Comparison of ENCODE assay signal across 8 mouse cellular contexts in the genomic region with DNA sequence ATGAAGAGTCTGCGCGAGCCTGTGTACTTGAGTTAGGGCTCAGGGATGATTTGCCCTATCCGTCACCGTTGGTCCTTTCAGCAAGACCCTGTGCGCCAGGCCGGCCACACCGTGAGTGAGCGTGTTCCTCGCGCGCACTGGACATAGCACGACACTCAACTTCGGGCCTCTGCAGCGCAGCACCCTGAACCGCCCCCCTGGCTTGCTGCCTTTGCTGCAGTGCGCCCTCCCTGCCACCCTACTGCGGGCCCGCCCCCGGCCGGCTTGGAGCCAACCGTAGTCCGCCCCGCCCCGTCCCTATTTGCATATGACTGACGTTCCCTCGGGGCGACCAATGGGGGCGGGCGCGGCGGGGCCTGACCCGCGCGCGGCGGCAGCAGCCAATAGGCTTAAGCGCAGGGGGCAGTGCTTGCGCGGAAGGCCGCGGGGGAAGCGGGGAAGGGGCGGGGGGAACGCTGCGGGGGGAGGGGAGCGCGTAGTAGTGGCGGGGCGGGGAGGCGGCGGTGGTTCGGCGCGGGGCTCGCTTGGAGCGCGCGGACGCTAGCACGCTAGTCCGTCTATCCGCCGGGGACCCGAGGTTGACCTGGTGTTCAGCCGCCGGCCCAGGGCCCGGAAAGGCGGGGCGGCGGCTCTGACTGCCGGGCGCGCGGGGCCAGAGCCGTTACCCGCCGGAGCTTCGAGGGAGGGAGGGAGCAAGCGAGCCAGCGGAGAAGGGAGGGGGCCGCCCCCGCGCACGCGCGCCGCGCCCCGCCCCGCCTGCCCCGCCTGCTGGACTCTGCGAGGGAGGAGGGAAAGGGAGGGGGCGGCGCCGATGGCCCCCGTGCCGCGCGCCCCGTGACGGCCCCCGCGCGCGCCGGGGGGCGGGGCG. TPM values are rescaled to one million over a fixed set of nuclear protein-coding genes. Genes with fewer than 3 reads are reported as not detected.
DNase-seq lines count a peak whose midpoint lies in the region; ATAC-seq and TF ChIP-seq lines count a peak whose summit lies in the region.

No protein-coding gene starts in this region.

- WGBS in embryonic facial prominence, embryonic 13.5 days = 1% methylated on average over 67 of the region's 108 CpGs
- WGBS in heart, adult 2 months = under 1% methylated on average over 77 of the region's 108 CpGs
- under 1% methylated on average over 72 of the region's 108 CpGs for WGBS in limb, embryonic 13.5 days
- WGBS in midbrain, embryonic 15.5 days = under 1% methylated on average over 53 of the region's 108 CpGs

- intact Hi-C loops in heart, adult 2 months (cut with DNase I) = no loop called here

- H3K4me1 ChIP-seq in embryonic facial prominence, embryonic 13.5 days = peaks cover 59% of the 10 kb centered on the region
- H3K4me1 ChIP-seq in heart, adult 2 months (ENCODE audit: control insufficient read depth, insufficient read depth, low read length) = peaks cover 25% of the 10 kb centered on the region
- peaks cover 53% of the 10 kb centered on the region for H3K4me1 ChIP-seq in limb, embryonic 13.5 days
- peaks cover 58% of the 10 kb centered on the region for H3K4me1 ChIP-seq in midbrain, embryonic 15.5 days

- peak; percentile 71 for ATAC-seq in embryonic facial prominence, embryonic 13.5 days (ENCODE audit: insufficient number of reproducible peaks, insufficient read depth, low FRiP score, low TSS enrichment, low read depth)
- ATAC-seq in limb, embryonic 13.5 days (ENCODE audit: low FRiP score, low read depth) = peak; percentile 74
- peak; percentile 64 for ATAC-seq in midbrain, embryonic 15.5 days (replicated peaks)

- peak; percentile 93 for TF ChIP-seq POLR2A in heart, adult 2 months (IDR thresholded peaks at IDR 0.05; ENCODE audit: insufficient read depth, low read depth, low read length)

- DNase-seq in 416B (ENCODE audit: low read depth) = peak; percentile 98
- DNase-seq in adrenal gland, postnatal 4 days (ENCODE audit: low spot score in 2 of 2) = peak; percentile 99
- peak; percentile 97 to 98 for DNase-seq in heart, adult 2 months
- peak; percentile 97 to 98 for DNase-seq in kidney, adult 8-10 months
- peak; percentile 97 for DNase-seq in spleen, adult 18-20 months

- no peaks in the 10 kb centered on the region for H3K27me3 ChIP-seq in embryonic facial prominence, embryonic 13.5 days
- no peaks in the 10 kb centered on the region for H3K27me3 ChIP-seq in heart, adult 2 months (ENCODE audit: control insufficient read depth, insufficient read depth, low read length)
- H3K27me3 ChIP-seq in limb, embryonic 13.5 days = no peaks in the 10 kb centered on the region
- no peaks in the 10 kb centered on the region for H3K27me3 ChIP-seq in midbrain, embryonic 15.5 days (replicated peaks)

- TF ChIP-seq CTCF in heart, adult 2 months (IDR thresholded peaks at IDR 0.05) = peak; percentile 7; the same call in 1 of the 2 replicates

- H3K9me3 ChIP-seq in embryonic facial prominence, embryonic 13.5 days = no peaks in the 10 kb centered on the region
- H3K9me3 ChIP-seq in limb, embryonic 13.5 days = no peaks in the 10 kb centered on the region
- H3K9me3 ChIP-seq in midbrain, embryonic 15.5 days = no peaks in the 10 kb centered on the region

- H3K27ac ChIP-seq in embryonic facial prominence, embryonic 13.5 days = peak overlapping the region; percentile 100
- peak overlapping the region; percentile 98 for H3K27ac ChIP-seq in heart, adult 2 months
- H3K27ac ChIP-seq in limb, embryonic 13.5 days = peak overlapping the region; percentile 100
- peak overlapping the region; percentile 99 for H3K27ac ChIP-seq in midbrain, embryonic 15.5 days

- peak overlapping the region; percentile 89 for H3K9ac ChIP-seq in embryonic facial prominence, embryonic 13.5 days
- H3K9ac ChIP-seq in heart, adult 2 months (ENCODE audit: low read depth, low read length) = peak overlapping the region; percentile 86
- peak overlapping the region; percentile 89 for H3K9ac ChIP-seq in limb, embryonic 13.5 days
- H3K9ac ChIP-seq in midbrain, embryonic 15.5 days = peak overlapping the region; percentile 74

- no peaks in the 10 kb centered on the region for H3K79me2 ChIP-seq in heart, adult 2 months (replicated peaks; ENCODE audit: control insufficient read depth, insufficient read depth, low read length)

- H3K36me3 ChIP-seq in embryonic facial prominence, embryonic 13.5 days = peaks cover 26% of the 10 kb centered on the region
- H3K36me3 ChIP-seq in heart, adult 2 months (ENCODE audit: control insufficient read depth, insufficient read depth, low read length) = peaks cover 3% of the 10 kb centered on the region; the same call in 1 of the 2 replicates
- peaks cover 24% of the 10 kb centered on the region for H3K36me3 ChIP-seq in limb, embryonic 13.5 days
- peaks cover 21% of the 10 kb centered on the region for H3K36me3 ChIP-seq in midbrain, embryonic 15.5 days (replicated peaks)

- peak overlapping the region; percentile 92 for H3K4me2 ChIP-seq in embryonic facial prominence, embryonic 13.5 days
- H3K4me2 ChIP-seq in limb, embryonic 13.5 days (replicated peaks) = peak overlapping the region; percentile 82
- H3K4me2 ChIP-seq in midbrain, embryonic 15.5 days = peak overlapping the region; percentile 90

- peak overlapping the region; percentile 85 for H3K4me3 ChIP-seq in embryonic facial prominence, embryonic 13.5 days
- H3K4me3 ChIP-seq in heart, adult 2 months = peak overlapping the region; percentile 87
- peak overlapping the region; percentile 85 for H3K4me3 ChIP-seq in limb, embryonic 13.5 days
- peak overlapping the region; percentile 83 for H3K4me3 ChIP-seq in midbrain, embryonic 15.5 days

- peak; percentile 72; the same call in 1 of the 2 replicates for TF ChIP-seq EP300 in heart, adult 2 months (IDR thresholded peaks at IDR 0.05; ENCODE audit: insufficient read depth, low read depth, low read length)

RNA-seq across cellular contexts. Expression of a gene that starts 14.5 kb away (rescaled TPM):
- 100 to 1,000 TPM; 162 to 174 TPM for total RNA-seq in adrenal gland, postnatal 4 days (2021)
- 46.2 and 47.4 TPM in 2 replicates for polyA plus RNA-seq in embryonic facial prominence, embryonic 13.5 days (2015; fragmentation: Nextera tagmentation; extraction: Ambion mirVana)
- total RNA-seq in heart, adult 2 months (2021) = 10 to 100 TPM; 62.8 to 62.9 TPM
- polyA plus RNA-seq in heart, adult 2 months (2012; rRNA removed) = 37.7 and 41.6 TPM in 2 replicates
- polyA plus RNA-seq in limb, embryonic 13.5 days (2015; fragmentation: Nextera tagmentation; extraction: Ambion mirVana) = 40.9 and 43.6 TPM in 2 replicates
- polyA plus RNA-seq in midbrain, embryonic 15.5 days (2015; fragmentation: Nextera tagmentation; extraction: Ambion mirVana) = 42.1 and 45.9 TPM in 2 replicates

RNA-seq across cellular contexts. Expression of a gene that starts 15.8 kb away (rescaled TPM):
- total RNA-seq in adrenal gland, postnatal 4 days (2021) = 10 to 100 TPM; 62.9 to 70.0 TPM
- 315 and 322 TPM in 2 replicates for polyA plus RNA-seq in embryonic facial prominence, embryonic 13.5 days (2015; fragmentation: Nextera tagmentation; extraction: Ambion mirVana)
- total RNA-seq in heart, adult 2 months (2021) = 1 to 10 TPM; 2.4 to 3.1 TPM
- 6.6 and 9.3 TPM in 2 replicates for polyA plus RNA-seq in heart, adult 2 months (2012; rRNA removed)
- 281 and 307 TPM in 2 replicates for polyA plus RNA-seq in limb, embryonic 13.5 days (2015; fragmentation: Nextera tagmentation; extraction: Ambion mirVana)
- 671 and 679 TPM in 2 replicates for polyA plus RNA-seq in midbrain, embryonic 15.5 days (2015; fragmentation: Nextera tagmentation; extraction: Ambion mirVana)

RNA-seq across cellular contexts. Expression of a gene that starts 19.2 kb away (rescaled TPM):
- total RNA-seq in adrenal gland, postnatal 4 days (2021) = not detected
- 0.60 and 0.92 TPM in 2 replicates for polyA plus RNA-seq in embryonic facial prominence, embryonic 13.5 days (2015; fragmentation: Nextera tagmentation; extraction: Ambion mirVana)
- not detected for total RNA-seq in heart, adult 2 months (2021)
- polyA plus RNA-seq in heart, adult 2 months (2012; rRNA removed) = not detected in 2 replicates
- polyA plus RNA-seq in limb, embryonic 13.5 days (2015; fragmentation: Nextera tagmentation; extraction: Ambion mirVana) = 0.91 and 1.1 TPM in 2 replicates
- 3.7 and 4.5 TPM in 2 replicates for polyA plus RNA-seq in midbrain, embryonic 15.5 days (2015; fragmentation: Nextera tagmentation; extraction: Ambion mirVana)

RNA-seq across cellular contexts. Expression of a gene that starts 23.9 kb away (rescaled TPM):
- 1 to 10 TPM; 4.0 to 5.4 TPM for total RNA-seq in adrenal gland, postnatal 4 days (2021)
- polyA plus RNA-seq in embryonic facial prominence, embryonic 13.5 days (2015; fragmentation: Nextera tagmentation; extraction: Ambion mirVana) = 2.2 and 2.5 TPM in 2 replicates
- total RNA-seq in heart, adult 2 months (2021) = not detected
- polyA plus RNA-seq in heart, adult 2 months (2012; rRNA removed) = 0.06 TPM in 1 of 2 replicates, not detected in the other
- polyA plus RNA-seq in limb, embryonic 13.5 days (2015; fragmentation: Nextera tagmentation; extraction: Ambion mirVana) = 1.5 and 1.9 TPM in 2 replicates
- 94.8 and 102 TPM in 2 replicates for polyA plus RNA-seq in midbrain, embryonic 15.5 days (2015; fragmentation: Nextera tagmentation; extraction: Ambion mirVana)

RNA-seq across cellular contexts. Expression of a gene that starts 31.4 kb away (rescaled TPM):
- 10 to 100 TPM; 47.5 to 50.4 TPM for total RNA-seq in adrenal gland, postnatal 4 days (2021)
- polyA plus RNA-seq in embryonic facial prominence, embryonic 13.5 days (2015; fragmentation: Nextera tagmentation; extraction: Ambion mirVana) = 22.2 and 25.3 TPM in 2 replicates
- total RNA-seq in heart, adult 2 months (2021) = 10 to 100 TPM; 16.5 to 21.2 TPM
- polyA plus RNA-seq in heart, adult 2 months (2012; rRNA removed) = 11.9 and 17.1 TPM in 2 replicates
- polyA plus RNA-seq in limb, embryonic 13.5 days (2015; fragmentation: Nextera tagmentation; extraction: Ambion mirVana) = 25.6 and 26.6 TPM in 2 replicates
- 3.3 and 5.3 TPM in 2 replicates for polyA plus RNA-seq in midbrain, embryonic 15.5 days (2015; fragmentation: Nextera tagmentation; extraction: Ambion mirVana)

Comparison
In these comparisons a context has a peak if more than half of its experiments do, and no peak if none do; other contexts are left out.
1. Peak in every context shown above with its lines: DNase-seq, ATAC-seq, H3K4me3 ChIP-seq and H3K27ac ChIP-seq.
2. RNA of a gene that starts 15.8 kb away (polyA plus RNA-seq): 671 to 679 TPM in midbrain, embryonic 15.5 days, 315 to 322 TPM in embryonic facial prominence, embryonic 13.5 days and 281 to 307 TPM in limb, embryonic 13.5 days; 6.6 to 9.3 TPM in heart, adult 2 months; every median in the first group is over 10 times any median in the second.